Mouse (Mus musculus) liver, postnatal 0 days (tissue): ENCODE measurements around the gene Ing2.

Experiments
- CTCF ChIP-seq: sonication (generic); IDR thresholded peaks from 2 replicates; pipeline ENCODE4 v1.5.1; 2016; ENCODE audit warnings: antibody characterized with exemption, low read depth
- EP300 ChIP-seq: IDR thresholded peaks from 2 replicates; pipeline ENCODE4 v1.6.1; 2016; ENCODE audit warnings: antibody characterized with exemption, low read depth, mild to moderate bottlenecking

GRCm38 (mm10) chr8:47713761-47714745 is 38.7 kb upstream of the Ing2 start, which contains the start of gene Cdkn2aip:
- no peak for TF ChIP-seq CTCF
- TF ChIP-seq EP300 = no peak
